Mouse (Mus musculus): ENCODE results near the gene Ly6g5b.

Gene Ly6g5b

DNA sequence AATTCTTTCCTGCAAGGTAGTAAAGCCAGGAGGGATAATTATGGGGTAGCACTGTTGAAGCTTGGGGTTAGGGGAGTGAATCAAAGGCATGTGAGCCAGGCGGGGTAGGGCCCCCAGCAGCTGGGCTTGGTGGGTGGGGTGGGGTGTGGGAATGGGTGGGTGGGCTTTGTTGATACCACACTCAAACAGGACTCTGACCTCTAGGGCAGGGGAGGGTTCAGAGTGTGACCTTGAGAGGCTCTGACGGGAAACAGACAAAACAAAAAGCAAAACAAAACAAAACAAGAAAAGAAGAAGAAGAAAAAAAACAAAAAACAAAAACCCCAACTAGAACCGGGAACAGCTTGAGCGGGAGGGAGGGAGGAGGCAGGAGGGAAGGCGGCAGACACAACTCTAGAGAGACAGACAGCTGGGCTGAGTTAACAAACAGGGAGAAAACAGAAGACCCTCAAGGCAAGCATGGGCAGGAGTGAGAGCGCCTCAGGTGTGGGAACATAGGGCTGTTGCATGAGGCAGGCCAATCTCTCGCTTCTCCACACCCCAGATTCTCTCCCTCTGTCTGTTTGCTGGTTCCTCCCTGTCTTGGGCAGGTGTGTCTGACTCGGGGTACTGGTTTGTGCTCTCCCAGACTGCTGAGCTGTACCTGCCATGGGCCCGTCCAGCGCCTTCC is 38.6 kb downstream of the Ly6g5b start, which contains the start of gene Ly6g6e:
TSS of gene Ly6g6e (plus strand) at position 396 of the 670 bp plus-strand sequence.
- no peak for DNase-seq

DNA sequence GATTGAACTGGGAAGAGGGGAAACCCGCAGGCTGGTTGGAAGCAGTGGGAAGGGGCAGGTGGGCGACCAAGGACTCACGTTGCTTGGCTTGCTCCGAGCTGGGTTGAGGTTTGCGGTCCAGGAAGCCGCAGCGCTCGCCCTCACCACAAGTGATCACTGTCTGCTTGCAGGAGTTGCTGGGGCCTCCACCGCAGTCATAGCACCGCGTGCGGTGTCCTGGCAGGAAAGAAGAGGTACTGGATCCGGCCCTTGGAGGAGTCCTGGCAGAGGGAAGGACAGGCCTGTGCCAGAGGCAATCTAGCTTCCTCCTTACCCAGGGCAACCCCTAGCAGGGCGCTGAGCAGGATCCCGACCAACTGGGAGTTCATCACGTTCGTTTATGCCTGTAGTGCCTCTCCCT is 41.1 kb downstream of the Ly6g5b start:
- DNase-seq, result no peak

DNA sequence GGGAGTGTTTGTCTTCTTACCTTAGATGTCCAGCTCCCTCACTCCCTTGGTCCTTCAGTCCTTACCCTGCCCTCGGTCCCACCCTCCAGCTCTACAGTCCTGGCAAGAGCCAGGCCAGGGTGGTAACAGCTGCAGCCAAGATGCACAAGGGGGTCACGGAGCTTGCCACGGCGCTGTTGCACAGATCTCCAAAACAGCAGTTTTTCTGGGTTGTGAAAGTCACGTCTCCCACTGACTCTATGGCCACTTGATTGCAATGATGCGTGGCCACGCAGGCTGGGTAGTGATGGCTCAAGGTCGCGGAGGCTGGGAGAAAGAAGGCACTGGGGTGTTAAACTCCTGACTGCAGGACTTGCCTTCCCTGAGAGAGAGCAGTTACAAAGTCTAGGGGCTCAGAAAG is 43.8 kb downstream of the Ly6g5b start:
- no peak for DNase-seq

DNA sequence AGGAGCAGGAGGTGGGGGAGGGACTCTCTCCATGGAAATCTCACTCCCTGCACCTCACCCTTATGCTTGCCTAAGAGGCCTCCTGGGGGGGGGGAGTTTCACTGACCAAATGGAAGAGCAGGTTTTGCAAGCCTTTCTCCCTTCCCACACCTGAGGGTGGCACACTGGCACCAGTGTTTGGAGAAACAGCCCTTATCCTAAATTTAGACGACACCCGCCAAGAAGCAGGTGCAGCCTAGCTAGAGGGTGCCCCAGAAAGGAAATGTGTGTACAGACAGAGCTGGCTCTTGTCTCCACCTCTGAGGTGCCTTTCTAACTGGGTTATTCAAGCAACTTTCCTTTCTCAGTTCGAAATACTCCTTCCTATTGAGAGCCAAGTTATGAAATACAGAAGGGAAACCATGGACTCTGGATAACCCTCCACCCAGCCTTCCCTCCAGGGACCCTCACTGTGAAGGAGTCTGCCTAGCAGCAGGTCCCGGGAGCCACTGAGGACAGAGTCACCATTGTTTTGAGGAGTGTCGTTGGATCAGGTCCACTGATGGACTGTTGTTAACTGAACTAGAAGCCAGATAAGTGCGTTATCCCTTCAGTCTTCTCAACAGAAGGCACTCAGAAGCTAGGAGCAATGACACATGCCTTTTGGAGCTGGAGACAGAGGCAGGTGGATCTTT is 44.5 kb downstream of the Ly6g5b start:
- DNase-seq, result no peak

DNA sequence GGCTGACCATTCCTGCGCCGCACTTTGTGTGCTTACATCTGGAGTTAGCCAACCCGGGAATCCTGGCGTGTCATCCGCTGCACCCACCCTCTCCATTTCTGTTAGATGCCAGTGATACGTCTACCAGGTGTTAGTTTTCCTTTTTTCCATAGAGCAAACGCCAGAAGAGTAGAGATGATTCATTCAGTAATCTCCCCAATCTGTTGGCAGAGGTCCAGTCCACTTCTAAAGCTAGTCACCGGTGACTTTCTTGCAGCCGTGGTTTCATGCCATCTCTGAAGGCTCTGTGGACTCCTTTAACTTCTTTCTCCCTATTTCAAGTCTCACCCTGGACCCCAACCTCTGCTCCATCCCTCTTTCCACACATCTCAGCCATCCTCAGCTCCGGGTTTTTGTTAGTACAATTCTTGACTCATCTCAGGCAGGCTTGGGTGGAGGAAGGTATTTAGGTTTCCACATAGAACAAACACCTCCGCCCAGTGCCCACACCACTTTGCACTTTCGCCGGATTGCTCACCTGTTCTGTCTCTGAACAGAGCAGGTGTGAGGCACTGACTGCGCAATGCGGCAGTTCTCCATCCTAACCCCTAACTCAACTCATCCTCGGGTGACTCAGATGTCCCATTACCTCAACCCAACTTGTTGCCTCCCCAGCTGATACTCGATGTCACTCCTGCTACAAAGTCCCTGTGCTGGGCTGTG is 46.9 kb downstream of the Ly6g5b start:
- DNase-seq, result no peak

DNA sequence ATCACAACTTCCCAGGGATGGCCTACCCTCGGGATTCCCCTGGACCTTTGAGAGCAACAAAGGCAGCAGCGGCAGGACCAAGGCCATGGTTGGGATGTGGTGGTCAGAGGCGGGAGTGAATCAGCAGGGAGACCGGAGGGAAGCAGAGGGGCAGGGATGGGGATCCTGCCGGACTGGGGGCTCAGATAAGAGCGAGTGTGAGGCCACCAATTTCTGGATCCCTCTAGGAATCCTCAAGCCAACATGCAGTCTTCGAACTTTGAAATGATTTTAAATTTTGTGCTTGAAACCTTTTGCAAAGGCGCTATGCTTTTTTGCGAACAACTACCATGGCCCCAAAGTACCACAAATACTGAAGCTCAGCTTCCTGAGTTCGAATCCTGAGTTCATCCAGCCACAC is 49.1 kb downstream of the Ly6g5b start, which contains the start of gene Mpig6b:
TSS of gene Mpig6b (minus strand) at position 101 of the 400 bp plus-strand sequence.
- DNase-seq, result no peak

DNA sequence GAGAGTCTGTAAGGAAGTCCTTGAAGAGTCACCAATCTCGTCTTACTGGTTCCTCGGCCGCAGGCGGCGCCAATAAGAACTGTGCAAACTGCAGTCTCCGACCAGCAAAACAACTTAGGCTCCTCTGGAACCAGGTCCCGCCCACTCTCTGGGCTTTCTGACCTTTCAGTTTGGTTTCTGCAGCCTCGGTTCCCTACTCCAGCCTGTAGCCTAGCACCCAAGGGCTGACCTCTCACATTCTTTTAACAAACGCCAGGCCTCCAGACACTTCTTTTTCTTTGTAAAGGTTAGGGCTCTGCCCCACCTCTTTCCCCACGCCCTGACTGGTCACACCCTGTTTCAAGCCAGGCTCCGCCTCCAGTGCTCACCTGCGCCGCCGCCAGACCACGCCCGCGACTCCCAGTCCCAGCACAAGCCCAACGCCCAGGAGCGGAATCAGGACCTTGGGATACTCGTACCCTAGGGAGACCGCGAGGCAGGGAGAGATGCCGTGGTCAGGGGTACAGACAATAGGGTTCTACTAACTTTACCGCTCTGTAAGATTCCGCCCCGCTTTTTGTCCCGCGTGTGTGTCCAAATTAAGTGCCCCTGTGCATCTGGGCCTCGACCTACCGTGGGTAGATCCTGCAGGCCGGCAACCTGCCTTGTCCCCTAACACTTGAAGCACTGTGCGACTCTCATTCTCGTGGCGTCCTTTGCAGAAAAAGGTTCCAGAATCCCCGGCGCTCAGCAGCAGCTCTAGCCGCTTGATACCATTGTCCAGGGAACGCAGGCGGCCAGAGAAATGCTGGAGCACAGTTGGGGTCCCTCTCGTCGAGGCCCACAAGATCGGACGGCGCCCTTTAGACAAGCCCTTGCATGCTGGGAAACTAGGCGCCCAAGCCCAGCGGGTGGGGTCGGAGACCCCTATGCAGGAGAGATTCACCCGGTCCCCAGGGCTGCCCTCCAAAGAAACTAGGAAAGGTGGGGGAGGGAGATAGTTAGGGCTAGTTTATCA is 50.0 kb downstream of the Ly6g5b start, which contains the start of gene Ly6g6c:
TSS of gene Ly6g6c (plus strand) at position 438 of the 997 bp plus-strand sequence.
- no peak for DNase-seq

DNA sequence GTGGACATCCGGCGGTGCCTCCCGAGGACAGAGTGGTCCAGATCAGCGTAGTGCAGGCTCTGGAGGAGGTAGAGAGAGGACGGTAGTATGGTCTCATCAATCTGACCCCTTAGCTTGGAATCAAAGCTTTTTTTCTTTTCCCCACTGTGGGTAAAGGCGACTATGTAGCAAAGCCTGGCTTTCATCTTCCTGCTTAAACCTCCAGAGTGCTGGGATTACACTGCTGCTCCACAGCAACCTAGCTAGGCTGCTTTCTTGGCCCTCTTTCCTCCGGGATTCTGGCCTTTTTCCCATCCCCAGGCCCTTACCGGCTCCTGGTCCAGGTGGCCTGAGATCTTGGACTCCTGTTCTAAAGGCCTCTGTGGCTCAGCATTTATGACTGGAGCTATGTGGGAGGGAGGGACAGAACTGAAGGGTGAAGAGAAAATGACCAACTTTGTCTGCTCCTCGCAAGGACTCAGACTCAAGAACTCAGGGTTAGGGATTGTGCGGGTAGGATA is 50.8 kb downstream of the Ly6g5b start:
- no peak for DNase-seq
